ENCODE assay signal across 10 mouse cellular contexts in the genomic region with DNA sequence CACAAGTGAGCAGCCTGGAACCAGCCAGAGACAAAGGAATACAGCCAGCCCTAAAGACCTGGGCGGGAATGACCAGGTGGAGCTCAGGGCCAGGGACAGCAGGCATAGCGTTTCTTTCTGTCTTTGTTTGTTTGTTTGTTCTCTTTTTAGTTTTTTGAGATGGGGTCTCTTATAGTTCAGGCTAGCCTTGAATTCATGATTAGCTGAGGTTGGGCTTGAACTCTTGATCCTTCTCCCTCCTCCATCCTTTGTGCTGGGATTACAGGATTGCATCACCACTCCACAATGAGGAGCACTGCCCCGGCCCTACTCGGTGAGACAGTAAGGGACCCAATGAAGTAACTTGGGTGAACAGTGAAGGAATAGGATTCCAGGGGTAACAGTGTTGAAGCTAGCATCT. TPM values are rescaled to one million over a fixed set of nuclear protein-coding genes. Genes with fewer than 3 reads are reported as not detected.
DNase-seq lines count a peak whose midpoint lies in the region; ATAC-seq and TF ChIP-seq lines count a peak whose summit lies in the region.
"Had no signal": no experiment of that assay in that cellular context is flagged by ENCODE, and none has a peak within 500 bp of the region (broad histone marks: within the 10 kb centered on the region; RNA-seq: fewer than 3 reads in every experiment).

No protein-coding gene starts in this region.

- peak overlapping the region; percentile 63; the same call in 1 of the 2 replicates for H3K27ac ChIP-seq in kidney, embryonic 14.5 days (ENCODE audit: low read depth, low read length)
- no peak overlapping the region for H3K27ac ChIP-seq in kidney, adult 2 months (ENCODE audit: insufficient read depth, low read depth, low read length)
- peak overlapping the region; percentile 80; the same call in 1 of the 2 replicates for H3K27ac ChIP-seq in embryonic facial prominence, embryonic 11.5 days (replicated peaks; ENCODE audit: low read depth, low read length)
- H3K27ac ChIP-seq in hindbrain, embryonic 13.5 days = peak overlapping the region; percentile 98

- ATAC-seq in kidney, embryonic 14.5 days (ENCODE audit: low FRiP score, low TSS enrichment) = no peak; the same call in 1 of the 2 replicates
- 0 out of 2 replicates have a peak, but pooled peaks have one; percentile 15 for ATAC-seq in embryonic facial prominence, embryonic 11.5 days (replicated peaks; ENCODE audit: insufficient number of reproducible peaks, low FRiP score, low TSS enrichment, low read depth)
- 0 out of 2 replicates have a peak, but pooled peaks have one; percentile 3 for ATAC-seq in hindbrain, embryonic 13.5 days (ENCODE audit: low FRiP score)

- peaks cover 31% of the 10 kb centered on the region for H3K4me1 ChIP-seq in kidney, embryonic 14.5 days (ENCODE audit: control insufficient read depth, insufficient read depth, low read length)
- H3K4me1 ChIP-seq in kidney, adult 2 months (ENCODE audit: control insufficient read depth, insufficient read depth, low read length) = no peaks in the 10 kb centered on the region
- H3K4me1 ChIP-seq in embryonic facial prominence, embryonic 11.5 days (ENCODE audit: control insufficient read depth, insufficient read depth, low read length) = peaks cover 15% of the 10 kb centered on the region
- H3K4me1 ChIP-seq in hindbrain, embryonic 13.5 days (replicated peaks) = peaks cover 71% of the 10 kb centered on the region

- TF ChIP-seq CTCF in kidney, adult 2 months (conservative IDR thresholded peaks at IDR 0.05; ENCODE audit: insufficient read depth, insufficient read length, low read depth, low read length) = no peak

- H3K36me3 ChIP-seq in kidney, embryonic 14.5 days (ENCODE audit: control insufficient read depth, insufficient read depth, low read length) = no peaks in the 10 kb centered on the region
- H3K36me3 ChIP-seq in kidney, adult 2 months (ENCODE audit: control insufficient read depth, insufficient read depth, low read length) = no peaks in the 10 kb centered on the region
- H3K36me3 ChIP-seq in embryonic facial prominence, embryonic 11.5 days (replicated peaks; ENCODE audit: control insufficient read depth, insufficient read depth, low read depth, low read length) = no peaks in the 10 kb centered on the region
- no peaks in the 10 kb centered on the region for H3K36me3 ChIP-seq in hindbrain, embryonic 13.5 days
- H3K36me3 ChIP-seq in myocyte (ENCODE audit: control insufficient read depth, insufficient read depth) = no peaks in the 10 kb centered on the region

- H3K4me3 ChIP-seq in kidney, embryonic 14.5 days (ENCODE audit: low read length) = no peak overlapping the region
- no peak overlapping the region for H3K4me3 ChIP-seq in kidney, adult 2 months (ENCODE audit: insufficient read depth, low read depth, low read length)
- peak overlapping the region; percentile 33 for H3K4me3 ChIP-seq in embryonic facial prominence, embryonic 11.5 days (ENCODE audit: low read depth, low read length)
- peak overlapping the region; percentile 38 for H3K4me3 ChIP-seq in hindbrain, embryonic 13.5 days
- H3K4me3 ChIP-seq in myocyte = no peak overlapping the region

- H3K4me2 ChIP-seq in kidney, embryonic 14.5 days (replicated peaks; ENCODE audit: low read depth, low read length) = peak overlapping the region; percentile 57; the same call in 1 of the 2 replicates
- peak overlapping the region; percentile 10; the same call in 1 of the 2 replicates for H3K4me2 ChIP-seq in embryonic facial prominence, embryonic 11.5 days (ENCODE audit: low read depth, low read length)
- peak overlapping the region; percentile 91 for H3K4me2 ChIP-seq in hindbrain, embryonic 13.5 days
- peak overlapping the region; percentile 75 for H3K4me2 ChIP-seq in myocyte (ENCODE audit: low read depth)

- TF ChIP-seq POLR2A in kidney, adult 2 months (IDR thresholded peaks at IDR 0.05; ENCODE audit: low read depth, low read length) = no peak
- TF ChIP-seq POLR2A in myocyte (IDR thresholded peaks at IDR 0.05; ENCODE audit: insufficient read length, low read depth) = no peak

- peaks cover 43% of the 10 kb centered on the region for H3K27me3 ChIP-seq in kidney, embryonic 14.5 days (ENCODE audit: control insufficient read depth, insufficient read depth, low read length)
- H3K27me3 ChIP-seq in kidney, adult 2 months (replicated peaks; ENCODE audit: control insufficient read depth, insufficient read depth, low read length) = no peaks in the 10 kb centered on the region
- peaks cover 43% of the 10 kb centered on the region for H3K27me3 ChIP-seq in embryonic facial prominence, embryonic 11.5 days (ENCODE audit: control insufficient read depth, insufficient read depth, low read length)
- peaks cover 31% of the 10 kb centered on the region for H3K27me3 ChIP-seq in hindbrain, embryonic 13.5 days
- no peaks in the 10 kb centered on the region for H3K27me3 ChIP-seq in myocyte (ENCODE audit: control insufficient read depth, insufficient read depth, insufficient read length)

- H3K79me2 ChIP-seq in myocyte (ENCODE audit: control insufficient read depth, insufficient read depth) = no peaks in the 10 kb centered on the region

- H3K9me3 ChIP-seq in kidney, embryonic 14.5 days (ENCODE audit: control insufficient read depth, low read length) = no peaks in the 10 kb centered on the region
- H3K9me3 ChIP-seq in embryonic facial prominence, embryonic 11.5 days (replicated peaks; ENCODE audit: control insufficient read depth, low read length) = no peaks in the 10 kb centered on the region
- H3K9me3 ChIP-seq in hindbrain, embryonic 13.5 days = no peaks in the 10 kb centered on the region

- no peak overlapping the region for H3K9ac ChIP-seq in kidney, embryonic 14.5 days (ENCODE audit: low read depth, low read length)
- H3K9ac ChIP-seq in embryonic facial prominence, embryonic 11.5 days (replicated peaks; ENCODE audit: low read length) = no peak overlapping the region
- peak overlapping the region; percentile 56 for H3K9ac ChIP-seq in hindbrain, embryonic 13.5 days
- H3K9ac ChIP-seq: liver, postnatal 0 days had no signal

- no peak for DNase-seq in kidney, adult 2 months
- DNase-seq in embryonic facial prominence, embryonic 11.5 days (ENCODE audit: low spot score) = no peak
- DNase-seq in liver = no peak
- no peak for DNase-seq in frontal cortex, postnatal 36 days (ENCODE audit: low spot score in 2 of 2)
- no peak for DNase-seq in ovary, postnatal 36 days (ENCODE audit: low spot score)

- 49% methylated on average over 4 of the region's 4 CpGs for WGBS in kidney, embryonic 14.5 days
- 62% methylated on average over 4 of the region's 4 CpGs for WGBS in kidney, adult 2 months
- 37% methylated on average over 4 of the region's 4 CpGs for WGBS in embryonic facial prominence, embryonic 11.5 days
- WGBS in hindbrain, embryonic 13.5 days = 28% methylated on average over 4 of the region's 4 CpGs

- H3ac ChIP-seq in myocyte (ENCODE audit: control insufficient read depth, insufficient read length) = no peak overlapping the region

TF ChIP-seq in myocyte, 11 proteins besides CTCF, POLR2A, EP300 and RAD21:
- TF ChIP-seq CEBPB (IDR thresholded peaks at IDR 0.05; ENCODE audit: insufficient read depth, poor library complexity, severe bottlenecking) (peak; percentile 54; the same call in 1 of the 2 replicates), REST (IDR thresholded peaks at IDR 0.05; ENCODE audit: insufficient read depth, insufficient read length) (no peak), MAX (IDR thresholded peaks at IDR 0.05; ENCODE audit: low read depth) (no peak)

RNA-seq across cellular contexts. Expression of a gene that starts 1.1 kb away (rescaled TPM):
- 0.77 and 1.6 TPM in 2 replicates for polyA plus RNA-seq in kidney, embryonic 14.5 days (2014; fragmentation: Nextera tagmentation; extraction: Ambion mirVana)
- 0.12 and 0.13 TPM in 2 replicates for polyA plus RNA-seq in kidney, adult 2 months (2012; rRNA removed)
- 9.5 and 9.8 TPM in 2 replicates for polyA plus RNA-seq in embryonic facial prominence, embryonic 11.5 days (2014; fragmentation: Nextera tagmentation; extraction: Ambion mirVana)
- 21.4 and 22.3 TPM in 2 replicates for polyA plus RNA-seq in hindbrain, embryonic 13.5 days (2015; fragmentation: Nextera tagmentation; extraction: Ambion mirVana)
- polyA plus RNA-seq in myocyte (2012; fragmentation: generic; extraction: Trizol) = 34.0 TPM
- polyA plus RNA-seq: liver, postnatal 0 days had no signal

RNA-seq across cellular contexts. Expression of a gene that starts 4.0 kb away (rescaled TPM):
- polyA plus RNA-seq in kidney, embryonic 14.5 days (2014; fragmentation: Nextera tagmentation; extraction: Ambion mirVana) = 0.19 TPM in 1 of 2 replicates, not detected in the other
- not detected in 2 replicates for polyA plus RNA-seq in kidney, adult 2 months (2012; rRNA removed)
- polyA plus RNA-seq in embryonic facial prominence, embryonic 11.5 days (2014; fragmentation: Nextera tagmentation; extraction: Ambion mirVana) = not detected in 2 replicates
- polyA plus RNA-seq in hindbrain, embryonic 13.5 days (2015; fragmentation: Nextera tagmentation; extraction: Ambion mirVana) = not detected in 2 replicates
- polyA plus RNA-seq in myocyte (2012; fragmentation: generic; extraction: Trizol) = 0.07 TPM
- polyA plus RNA-seq: liver, postnatal 0 days; testis, adult 2 months had no signal

RNA-seq across cellular contexts. Expression of a gene that starts 29.5 kb away (rescaled TPM):
- polyA plus RNA-seq in kidney, embryonic 14.5 days (2014; fragmentation: Nextera tagmentation; extraction: Ambion mirVana) = 0.14 and 0.21 TPM in 2 replicates
- polyA plus RNA-seq in kidney, adult 2 months (2012; rRNA removed) = 0.38 and 0.42 TPM in 2 replicates
- polyA plus RNA-seq in embryonic facial prominence, embryonic 11.5 days (2014; fragmentation: Nextera tagmentation; extraction: Ambion mirVana) = 0.81 and 2.1 TPM in 2 replicates
- 1.2 and 1.3 TPM in 2 replicates for polyA plus RNA-seq in hindbrain, embryonic 13.5 days (2015; fragmentation: Nextera tagmentation; extraction: Ambion mirVana)
- 5.4 TPM for polyA plus RNA-seq in myocyte (2012; fragmentation: generic; extraction: Trizol)

RNA-seq across cellular contexts. Expression of a gene that starts 56.3 kb away (rescaled TPM):
- 49.9 and 105 TPM in 2 replicates for polyA plus RNA-seq in kidney, embryonic 14.5 days (2014; fragmentation: Nextera tagmentation; extraction: Ambion mirVana)
- 241 and 285 TPM in 2 replicates for polyA plus RNA-seq in kidney, adult 2 months (2012; rRNA removed)
- polyA plus RNA-seq in embryonic facial prominence, embryonic 11.5 days (2014; fragmentation: Nextera tagmentation; extraction: Ambion mirVana) = 31.5 and 36.4 TPM in 2 replicates
- 9.9 and 11.9 TPM in 2 replicates for polyA plus RNA-seq in hindbrain, embryonic 13.5 days (2015; fragmentation: Nextera tagmentation; extraction: Ambion mirVana)
- polyA plus RNA-seq in myocyte (2012; fragmentation: generic; extraction: Trizol) = 172 TPM

Comparison
In these comparisons a context has a peak if more than half of its experiments do, and no peak if none do; other contexts are left out.
1. H3K4me2 ChIP-seq: peak in every context shown above with its lines; median percentile 91 in hindbrain, embryonic 13.5 days; 75 in myocyte; 57 in kidney, embryonic 14.5 days; 10 in embryonic facial prominence, embryonic 11.5 days.
2. H3K4me3 ChIP-seq: peak in embryonic facial prominence, embryonic 11.5 days (single experiment) and hindbrain, embryonic 13.5 days (single experiment); none in kidney, embryonic 14.5 days (single experiment), kidney, adult 2 months (single experiment) and myocyte (single experiment).